Mouse (Mus musculus) kidney, postnatal 25 days (tissue): ENCODE results near the gene Slc23a2.
A peak's percentile ranks its signal among the peaks of the same experiment; 100 is the strongest.

Source experiments
- DNase-seq, 2 experiments: peaks; one replicate each; pipeline ENCODE4 v3.0.0; 2021; ENCODE audit warnings: mixed read lengths in 2 of 2

Slc23a2 gene

DNA sequence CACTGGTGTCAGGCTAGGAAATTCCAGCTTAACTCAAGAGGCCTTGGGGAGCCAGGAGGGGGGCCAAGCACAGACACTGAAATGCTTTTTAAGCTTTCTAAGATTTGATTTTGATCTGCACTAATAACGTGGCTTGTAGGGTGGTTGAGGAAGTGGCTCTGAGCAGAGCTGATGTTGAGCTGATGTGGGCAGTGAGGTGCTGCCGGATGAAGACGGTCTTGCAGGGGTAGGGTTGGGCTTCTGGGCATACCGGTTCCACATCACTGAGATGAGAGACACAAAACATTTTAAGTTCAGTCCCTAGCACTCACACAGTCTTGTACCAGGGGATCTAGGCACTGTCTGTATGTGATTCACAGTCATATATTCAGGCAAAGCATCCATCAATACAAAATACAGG, 46.5 kb downstream of the Slc23a2 start:
- no peak for DNase-seq

DNA sequence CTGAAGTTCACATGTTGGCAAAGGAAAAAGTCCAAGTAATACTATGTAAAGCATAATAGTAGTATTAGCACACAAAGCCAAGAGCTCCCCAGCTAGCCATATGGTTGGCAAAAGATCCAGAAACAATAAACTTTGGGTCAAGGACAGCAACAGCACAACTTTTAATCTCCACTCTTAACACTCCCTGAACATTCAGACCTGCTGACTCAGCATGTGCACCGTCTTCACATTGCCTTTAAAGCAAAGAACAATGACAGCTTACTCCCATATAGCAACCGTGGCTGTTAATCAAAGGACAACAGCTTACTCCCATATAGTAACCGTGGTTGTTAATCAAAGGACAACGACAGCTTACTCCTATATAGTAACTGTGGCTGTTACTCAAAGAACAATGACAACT, 48.3 kb downstream of the Slc23a2 start:
- DNase-seq = peak in 1 of 2 experiments; percentile 20

DNA sequence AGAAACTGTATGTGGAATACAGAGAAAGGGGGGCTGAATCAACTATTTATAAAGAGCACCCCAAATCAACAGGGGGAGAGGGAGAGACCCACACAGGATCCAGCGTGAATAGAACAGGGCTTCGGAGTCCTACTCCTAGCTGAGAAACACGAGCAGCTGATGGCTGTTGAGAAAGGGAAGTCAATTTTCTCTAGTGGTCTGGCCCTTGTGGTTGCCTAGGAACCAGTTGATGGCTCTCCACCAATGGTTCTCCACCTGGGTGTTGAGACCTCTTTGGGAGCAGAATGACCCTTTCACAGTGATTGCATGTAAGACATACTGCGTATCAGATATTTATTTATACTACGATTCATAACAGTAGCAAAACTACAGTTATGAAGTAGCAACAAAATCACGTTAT, 49.1 kb downstream of the Slc23a2 start:
- DNase-seq = no peak

DNA sequence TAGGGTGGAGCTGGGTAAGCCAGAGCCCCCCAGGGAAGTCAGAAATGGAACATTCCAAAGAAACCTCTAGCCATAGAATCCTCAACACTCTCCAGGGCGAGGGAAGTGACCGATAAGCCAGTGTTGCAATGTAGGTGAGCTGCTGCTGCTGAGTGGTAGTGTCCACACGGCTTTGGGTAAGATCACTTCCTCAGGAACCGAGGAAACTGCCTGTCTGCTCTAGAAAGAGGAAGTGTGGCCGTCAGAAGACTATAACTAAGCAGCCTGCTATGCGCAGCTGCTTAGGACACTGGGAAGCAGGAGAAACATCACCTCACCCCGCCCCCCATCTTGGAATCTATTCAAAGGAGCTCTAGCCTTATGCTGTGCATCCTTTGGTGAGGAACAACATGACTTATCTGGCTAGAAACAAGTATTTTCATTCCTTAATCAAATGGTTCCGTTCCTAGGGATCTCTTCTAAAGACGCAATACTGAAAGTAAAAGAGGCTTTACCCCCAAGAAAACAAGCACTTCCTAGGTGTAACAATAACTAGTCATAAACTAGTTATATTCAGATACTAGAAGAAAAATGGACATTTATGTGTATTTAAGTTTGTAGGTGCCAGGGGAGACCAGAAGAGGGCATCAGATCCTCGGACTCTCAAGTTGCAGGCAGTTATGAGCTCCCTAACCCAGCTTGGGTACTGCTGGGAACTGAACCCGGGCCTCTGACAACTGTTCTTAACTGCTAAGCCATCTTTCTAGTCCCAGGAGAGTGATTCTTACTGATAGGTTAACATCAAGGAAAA, 50.3 kb downstream of the Slc23a2 start:
- peak; percentile 37 to 39 for DNase-seq

DNA sequence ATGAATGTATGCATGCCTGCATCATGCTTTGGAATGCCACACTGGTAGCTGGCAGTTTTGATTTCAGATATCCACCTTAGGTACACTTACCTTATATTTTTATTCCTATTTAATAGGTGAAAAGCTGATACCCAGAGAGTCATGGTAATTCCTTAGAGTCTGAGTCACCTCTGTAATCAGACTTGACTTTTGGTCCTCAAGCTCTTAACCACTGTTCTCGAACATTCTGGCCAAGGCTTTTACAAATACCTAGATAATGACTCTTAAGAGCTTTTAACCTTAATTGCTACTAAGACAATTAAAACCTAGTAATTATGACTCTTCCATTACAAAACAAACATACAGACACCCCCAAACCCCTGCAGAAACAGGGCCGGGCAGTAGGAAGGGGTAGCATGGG, 51.2 kb downstream of the Slc23a2 start:
- no peak for DNase-seq

DNA sequence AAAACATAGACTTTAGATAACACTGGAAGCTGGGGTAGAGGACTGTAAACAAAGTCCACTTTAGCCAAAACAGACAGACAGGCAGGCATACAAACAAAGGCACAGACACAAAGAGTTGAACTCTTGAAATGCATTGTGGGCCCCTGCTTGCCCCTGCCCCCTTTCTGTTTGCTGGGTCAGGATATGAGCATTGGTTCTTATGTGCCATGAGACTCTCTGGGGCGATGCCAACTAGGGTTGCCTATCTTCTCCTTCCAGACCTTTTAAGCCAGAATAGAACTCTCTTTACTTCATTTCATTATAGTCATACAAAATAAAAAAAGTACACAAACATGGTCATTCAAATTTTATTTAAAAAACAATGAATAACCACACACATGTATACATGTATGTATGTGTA, 51.6 kb downstream of the Slc23a2 start:
- DNase-seq = no peak

DNA sequence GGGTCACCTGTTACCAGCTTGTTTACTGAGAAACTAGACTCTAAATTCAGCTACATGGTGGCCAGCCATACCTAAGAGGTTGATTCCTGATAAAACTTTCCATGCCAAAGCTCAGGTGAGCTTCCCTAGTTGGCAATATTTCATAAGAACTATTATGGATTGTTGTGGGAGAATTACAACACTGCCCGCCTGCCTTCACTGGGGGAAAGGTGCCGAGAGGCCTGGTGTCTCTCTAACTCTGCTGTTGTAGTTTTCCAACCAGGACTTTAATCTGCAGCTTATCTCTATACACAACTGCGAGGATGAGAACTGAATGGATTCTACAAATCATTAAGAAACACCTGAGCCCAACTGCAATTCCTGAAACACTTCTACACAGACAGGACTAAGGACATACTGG, 52.2 kb downstream of the Slc23a2 start:
- peak in 1 of 2 experiments; percentile 13 for DNase-seq

DNA sequence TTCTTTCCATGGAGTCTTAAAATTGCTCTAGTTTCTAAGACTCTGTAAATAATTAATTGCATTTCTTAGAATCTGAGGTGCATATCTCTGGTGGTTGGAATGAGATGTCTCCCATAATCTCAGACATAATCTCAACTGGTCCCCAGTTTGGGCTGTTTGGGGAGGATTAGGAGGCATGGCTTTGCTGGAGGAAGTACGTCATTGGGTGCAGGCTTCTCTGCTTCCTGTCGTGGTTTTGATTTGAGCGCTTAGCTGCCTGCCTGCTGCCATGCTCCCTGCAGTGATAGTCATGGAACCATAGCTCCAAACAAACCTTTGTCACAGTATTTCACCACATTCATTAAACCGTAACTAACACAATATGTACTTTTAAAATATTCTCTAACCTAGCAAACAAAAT, 53.2 kb downstream of the Slc23a2 start:
- no peak for DNase-seq

DNA sequence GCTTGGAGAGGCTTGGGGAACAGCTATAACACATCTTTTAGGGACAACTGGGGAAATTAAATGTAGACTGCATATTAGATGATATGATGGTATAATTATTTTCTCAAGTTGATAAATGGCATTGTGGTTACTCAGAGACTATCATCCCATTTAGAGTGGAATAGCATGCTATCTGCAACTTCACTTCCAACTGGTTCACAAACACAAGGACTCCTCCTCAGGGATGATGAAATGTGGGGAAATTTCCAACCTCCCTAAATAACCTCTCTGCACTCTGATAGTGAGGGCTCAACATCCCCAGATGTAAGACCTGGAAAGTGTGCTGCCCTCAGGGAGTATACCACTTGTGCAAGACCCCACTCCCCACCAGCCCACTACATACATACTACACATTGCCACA, 60.1 kb downstream of the Slc23a2 start:
- DNase-seq = no peak

DNA sequence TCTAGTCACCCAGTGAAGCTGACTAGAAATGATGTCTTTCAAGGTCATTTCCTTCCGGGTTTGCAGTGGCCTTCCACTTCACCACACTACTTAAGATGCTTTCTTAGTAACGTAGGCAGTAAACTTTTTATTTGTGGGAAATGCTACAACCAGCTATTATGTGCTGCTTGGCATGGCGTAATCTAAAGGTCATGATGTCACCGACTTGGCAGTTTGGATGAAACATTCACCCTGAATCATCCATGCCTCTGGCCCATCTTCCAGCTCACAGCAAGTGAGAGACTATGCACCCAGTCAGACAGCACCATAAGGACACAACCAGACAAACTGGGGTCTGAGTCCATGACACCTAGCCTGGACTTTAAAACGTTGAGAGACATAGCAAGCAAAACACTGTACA, 60.5 kb downstream of the Slc23a2 start:
- no peak for DNase-seq

DNA sequence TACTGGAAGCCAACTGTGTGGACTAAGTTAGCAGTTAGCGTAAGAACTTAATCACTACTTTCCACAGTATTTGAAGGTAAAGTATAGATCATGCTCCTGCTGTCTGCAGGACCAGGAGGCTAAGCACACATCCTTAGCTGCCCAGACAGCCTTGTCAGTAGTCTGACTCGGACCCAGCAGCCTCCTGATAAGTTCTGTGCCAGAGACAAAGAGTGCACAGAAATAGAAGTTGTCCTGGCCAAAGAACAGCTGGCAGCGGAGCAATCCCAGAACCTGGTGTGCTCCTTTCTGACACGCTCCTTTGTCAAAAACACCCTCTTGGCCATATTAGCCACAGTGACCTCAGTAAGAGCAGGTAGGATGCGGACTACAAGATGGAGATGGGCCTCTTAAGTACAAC, 65.8 kb downstream of the Slc23a2 start:
- no peak for DNase-seq

DNA sequence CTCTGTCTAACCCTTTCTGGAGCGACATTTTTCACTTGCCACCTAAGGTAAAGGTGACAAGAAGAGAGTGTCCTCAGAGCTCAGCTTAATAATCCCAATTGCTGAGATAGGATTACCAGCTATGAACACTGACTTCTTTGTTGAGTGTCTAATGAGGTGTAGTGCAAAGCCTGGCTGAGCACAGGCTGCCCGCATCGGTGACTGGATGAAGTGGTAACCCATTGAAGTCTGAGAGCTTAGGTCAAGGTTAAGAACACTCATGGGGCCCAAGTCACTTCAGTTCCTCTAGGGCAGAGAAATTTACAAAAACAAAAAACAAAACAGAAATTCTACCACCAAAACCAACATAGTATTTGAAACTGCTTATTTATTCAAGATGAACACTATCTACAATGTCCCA, 71.9 kb downstream of the Slc23a2 start:
- no peak for DNase-seq

DNA sequence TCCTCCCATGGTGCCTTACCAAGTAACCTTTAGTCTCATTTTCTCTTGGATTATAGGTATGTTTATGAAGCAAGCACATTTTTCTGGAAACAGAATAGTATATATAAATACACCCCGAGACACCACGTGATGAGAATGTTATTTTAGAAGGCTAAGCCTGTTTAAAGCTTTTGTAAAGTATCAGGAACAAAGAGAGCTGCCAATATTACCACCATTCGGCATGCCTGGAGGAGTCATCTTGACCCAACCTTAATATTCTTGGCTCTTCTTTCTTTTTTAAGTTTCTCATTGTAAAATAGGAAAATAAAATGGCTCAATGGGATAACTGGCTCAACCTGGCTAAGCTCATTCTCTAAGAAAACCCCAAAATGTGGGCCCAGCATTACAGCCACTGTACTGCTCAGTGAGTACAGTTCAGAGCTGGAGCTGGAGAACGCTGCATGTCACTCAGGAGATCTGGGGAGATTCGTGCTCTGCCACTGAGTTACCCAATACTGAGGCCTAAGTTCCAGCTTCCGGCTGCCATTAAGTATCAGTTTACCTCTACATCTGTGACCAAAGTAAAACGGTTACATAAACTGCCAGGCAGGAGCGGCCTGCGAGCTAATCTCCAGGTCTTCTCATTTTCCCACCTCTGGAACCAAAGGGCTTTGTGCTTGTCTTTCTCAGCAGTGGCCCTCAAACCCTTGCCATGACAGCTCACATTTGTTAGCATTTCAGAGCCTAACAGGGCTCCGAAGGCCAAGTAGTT, 74.7 kb downstream of the Slc23a2 start:
- no peak for DNase-seq

DNA sequence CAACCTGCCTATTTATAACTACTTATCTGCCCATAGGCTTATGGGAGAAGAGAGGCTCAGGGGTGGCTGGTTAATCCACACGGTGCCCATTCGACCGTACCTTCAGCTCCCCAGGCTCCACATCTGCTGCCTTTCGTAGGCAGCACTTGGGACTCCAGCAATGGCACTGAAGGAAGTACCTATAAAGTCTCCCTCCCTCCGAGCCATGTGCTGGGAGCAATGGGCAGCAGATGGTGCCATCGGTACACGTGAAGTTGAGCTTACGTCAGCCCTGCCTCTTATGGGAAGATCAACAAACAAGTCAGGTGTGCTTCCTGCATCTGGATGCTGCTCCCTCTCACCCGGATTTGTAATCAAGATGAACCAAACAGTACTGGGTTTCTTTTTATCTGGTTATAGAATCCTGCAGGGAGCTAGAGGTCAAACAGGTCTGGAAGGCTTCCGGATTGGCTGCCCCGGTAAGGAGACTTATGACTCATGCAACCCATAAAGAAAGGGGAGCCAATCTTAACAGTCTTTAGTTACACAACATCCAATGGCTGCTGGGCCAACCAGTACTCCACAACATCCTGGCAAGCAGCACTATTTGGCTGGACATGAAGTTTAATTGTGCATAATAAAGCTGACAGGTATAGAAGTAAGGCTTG, 80.6 kb downstream of the Slc23a2 start:
- peak in 1 of 2 experiments; percentile 9 for DNase-seq

DNA sequence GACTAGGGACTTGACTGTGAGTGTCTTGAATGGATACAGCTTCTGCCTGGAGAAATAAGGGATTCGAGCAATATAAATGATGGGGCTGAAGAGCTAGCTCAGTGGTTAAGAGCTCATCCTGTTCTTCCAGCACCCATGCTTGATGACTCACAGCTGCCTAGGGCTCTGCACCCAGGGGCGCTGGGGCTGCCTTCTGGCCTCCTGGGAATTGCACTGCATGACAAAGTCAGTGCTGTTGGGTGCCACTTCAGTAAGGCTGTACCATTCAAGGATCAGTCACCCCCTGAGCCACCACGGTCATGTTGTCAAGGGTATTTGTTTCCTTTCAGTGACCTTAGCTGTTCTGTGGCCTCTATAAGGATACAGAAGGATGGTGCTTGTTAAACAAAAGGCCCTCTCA, 81.1 kb downstream of the Slc23a2 start:
- no peak for DNase-seq

DNA sequence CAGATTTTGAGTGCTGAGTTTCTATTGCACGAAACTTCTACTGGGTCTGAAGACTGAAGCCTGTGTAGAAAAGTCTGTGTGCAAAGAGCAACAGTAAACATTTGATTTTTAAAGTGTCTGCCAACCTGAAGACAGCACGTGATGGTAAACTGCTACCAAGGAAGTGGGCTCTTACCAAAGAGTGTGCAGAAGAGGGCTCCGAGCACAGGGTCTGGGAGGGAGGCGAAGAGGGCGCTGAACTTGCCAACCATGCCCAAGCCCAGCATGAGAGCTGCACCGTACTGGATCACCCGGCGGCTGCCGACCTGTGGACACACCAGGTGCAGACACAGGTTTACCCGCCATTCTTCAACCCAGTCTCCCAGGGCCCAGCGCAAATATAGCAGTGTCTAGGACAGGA, 83.0 kb downstream of the Slc23a2 start:
- DNase-seq = no peak

DNA sequence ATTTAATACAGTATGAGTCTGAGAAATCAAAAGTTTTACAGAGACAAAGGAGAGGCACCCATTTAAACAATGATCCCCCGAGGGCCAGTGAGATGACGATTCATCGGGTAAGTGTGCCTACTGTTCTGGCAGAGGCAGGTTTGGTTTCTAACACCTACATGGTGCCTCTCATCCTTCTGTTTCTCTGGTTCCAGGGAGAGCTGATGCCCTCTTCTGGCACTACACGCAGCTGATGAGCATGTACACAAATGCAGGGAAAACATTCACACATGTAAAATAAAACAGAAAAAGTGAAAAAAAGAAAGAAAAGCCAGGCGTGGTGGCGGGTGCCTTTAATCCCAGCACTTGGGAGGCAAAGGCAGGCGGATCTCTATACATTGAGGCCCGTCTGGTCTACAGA, 85.0 kb downstream of the Slc23a2 start:
- DNase-seq = no peak

DNA sequence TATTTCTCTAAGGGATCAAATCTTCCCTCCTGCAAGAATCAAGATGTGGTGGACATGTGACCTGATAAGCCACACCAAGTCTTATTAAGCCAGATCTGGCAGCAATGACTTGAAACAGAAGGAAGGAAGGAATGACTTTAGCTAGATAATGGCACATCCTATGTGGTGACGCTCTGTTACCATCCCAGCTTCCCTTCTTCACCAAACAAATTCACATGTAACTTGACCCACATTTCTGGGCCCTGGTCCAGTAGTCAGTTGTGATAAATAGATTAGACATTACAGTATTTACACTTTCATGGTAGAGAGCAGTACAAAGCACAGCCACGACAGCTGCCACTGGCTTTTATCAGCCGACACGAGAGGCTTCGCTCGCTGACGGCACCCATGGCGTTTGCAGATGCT, 89.6 kb downstream of the Slc23a2 start:
- DNase-seq = no peak

DNA sequence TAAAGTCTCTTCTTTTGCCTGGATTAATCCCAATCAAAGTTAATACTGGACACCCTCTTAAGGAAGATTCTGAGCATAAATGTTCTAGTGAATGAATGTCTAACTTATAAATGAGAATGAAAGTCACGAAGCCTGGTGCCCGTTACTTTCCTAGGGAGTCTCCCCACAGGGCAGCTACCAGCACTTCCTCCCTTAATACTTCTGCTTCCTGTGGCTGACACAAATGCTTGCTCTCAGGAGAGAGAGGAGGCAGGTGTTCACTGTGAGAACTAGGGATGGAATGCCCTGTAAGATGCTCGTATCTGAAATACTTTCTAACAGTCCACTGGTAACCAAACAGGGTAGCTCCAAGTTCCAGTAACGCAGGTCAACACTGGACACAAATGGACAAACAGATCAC, 91.1 kb downstream of the Slc23a2 start:
- DNase-seq = no peak

DNA sequence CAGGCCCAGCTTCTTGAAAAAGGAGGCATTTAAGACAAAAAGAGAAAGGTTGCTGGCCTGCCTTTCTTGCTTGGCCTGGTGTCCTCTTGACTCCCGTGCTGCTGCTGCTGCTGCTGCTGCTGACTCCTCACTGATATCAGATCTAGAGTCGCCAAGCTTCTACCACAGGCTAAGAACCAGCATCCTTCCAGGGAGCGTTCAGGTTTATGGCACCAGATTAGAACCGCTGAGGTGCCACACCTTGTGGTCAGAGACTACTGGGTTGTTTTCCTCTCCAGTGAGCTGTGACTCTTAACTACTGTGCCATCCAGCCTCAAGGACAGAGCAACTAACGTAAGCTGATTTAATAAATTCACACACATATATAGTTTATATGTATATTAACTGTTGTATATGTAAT, 93.1 kb downstream of the Slc23a2 start:
- DNase-seq = no peak

DNA sequence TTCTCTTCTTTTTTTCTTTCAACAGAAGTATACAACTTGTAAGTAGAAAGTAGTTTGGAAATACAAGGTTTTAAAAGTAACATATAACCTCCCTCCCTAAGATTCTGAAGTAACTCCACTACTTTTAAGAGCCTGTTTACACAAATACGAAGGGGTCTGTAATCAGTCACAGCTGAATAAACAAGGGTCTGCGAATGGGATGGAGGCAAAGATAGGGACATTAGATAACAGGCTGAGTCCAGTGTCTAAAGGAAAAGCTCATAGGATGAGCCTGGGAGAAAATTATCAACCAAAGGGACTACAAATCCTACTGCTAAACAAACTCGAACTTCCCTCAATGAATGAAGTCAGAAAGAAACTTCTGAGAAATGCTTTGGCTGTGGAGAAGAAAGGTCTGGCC, 95.0 kb downstream of the Slc23a2 start:
- DNase-seq = no peak

DNA sequence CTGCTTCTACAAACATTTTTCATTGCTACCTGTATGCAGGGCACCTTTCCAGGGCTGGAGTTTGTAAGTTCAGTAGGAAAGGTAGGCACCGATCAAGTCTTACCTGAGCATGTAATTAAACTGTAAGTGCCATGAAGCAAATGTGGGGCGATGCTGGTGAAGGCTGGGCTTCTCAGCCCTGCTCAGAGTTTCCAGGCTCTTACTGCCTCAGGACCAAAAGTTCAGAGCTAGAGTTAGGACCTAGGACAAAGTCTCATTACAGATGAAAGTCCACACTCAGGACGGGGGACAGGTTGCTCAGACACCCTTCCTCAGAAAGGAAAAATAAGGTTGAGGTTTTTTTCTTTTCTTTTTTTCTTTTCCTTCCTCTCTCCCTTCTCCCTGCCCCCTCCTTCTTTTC, 95.4 kb downstream of the Slc23a2 start:
- DNase-seq = peak; percentile 24 to 67

DNA sequence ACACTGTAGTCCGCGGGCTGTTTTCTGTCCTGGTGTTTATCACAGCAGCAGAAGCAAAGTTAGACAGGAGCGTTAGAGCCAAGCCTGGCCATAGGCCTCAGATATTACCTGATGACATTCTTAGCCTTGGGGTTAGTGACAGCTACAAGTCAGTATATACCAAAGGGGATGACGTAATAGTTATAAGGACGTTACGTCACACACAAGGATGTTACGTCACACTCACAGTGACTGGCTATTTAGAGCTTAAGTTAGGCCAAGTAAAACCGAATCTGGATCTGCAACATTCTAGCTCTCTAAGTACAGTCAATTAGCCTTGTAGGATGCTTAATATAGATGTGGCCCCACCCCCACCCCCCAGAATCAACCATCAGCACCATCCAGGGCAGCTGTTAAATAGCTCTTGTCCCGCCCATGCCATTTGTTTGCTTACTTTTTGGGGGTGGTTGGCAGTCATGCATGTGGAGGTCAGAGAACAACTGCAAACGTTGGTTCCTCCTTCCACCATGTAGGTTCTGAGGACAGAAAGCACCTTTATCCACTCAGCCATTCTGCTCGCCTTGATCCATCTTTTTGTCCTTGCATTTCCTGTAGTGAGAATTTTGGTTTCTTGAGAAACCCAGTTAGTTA, 96.7 kb downstream of the Slc23a2 start:
- no peak for DNase-seq

DNA sequence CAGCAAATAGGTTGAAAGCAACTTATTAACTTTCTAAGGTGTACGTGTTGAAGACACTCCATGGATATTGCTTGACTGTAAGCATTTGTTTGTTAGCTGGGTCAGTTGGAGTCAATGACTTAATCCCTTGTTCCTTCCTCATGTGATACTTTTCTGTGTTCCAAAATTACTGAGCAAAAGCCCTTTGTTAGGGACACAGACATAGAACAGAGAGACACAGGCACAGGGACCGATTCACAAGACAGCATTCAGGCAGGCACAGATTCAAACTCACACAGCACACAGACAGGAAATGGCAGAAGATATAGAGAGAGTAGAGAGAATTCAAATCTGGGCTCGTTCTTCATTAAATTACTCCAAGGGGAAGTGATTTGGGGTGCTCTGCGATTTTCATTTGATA, 97.5 kb downstream of the Slc23a2 start:
- DNase-seq = no peak
